Mouse (Mus musculus): ENCODE data around the gene Bod1.

Gene Bod1

GRCm38 (mm10) chr11:31669172-31669869 is 2.4 kb downstream of the Bod1 start:
- DNase-seq (ENCODE audit: low read depth, low spot score): peak; percentile 23

DNA sequence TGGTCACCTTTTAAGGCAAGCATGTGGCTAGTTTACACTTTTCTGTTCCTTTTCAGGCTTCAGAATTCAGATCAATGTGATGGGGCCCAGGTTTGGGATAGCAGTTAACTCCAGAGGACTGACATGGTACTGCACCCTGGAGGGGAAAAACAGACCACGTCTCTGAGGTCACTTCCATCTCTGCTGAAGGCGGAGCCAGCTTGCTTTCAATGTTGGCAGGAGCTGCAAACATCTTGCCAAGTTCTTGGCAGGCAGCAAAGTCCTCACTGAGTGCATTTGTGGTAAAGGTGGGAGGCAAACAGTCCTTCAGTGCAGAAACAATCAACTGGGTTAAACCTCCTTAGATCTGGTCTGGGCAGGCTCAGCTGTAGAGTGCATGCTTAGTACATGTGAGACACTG is 7.5 kb downstream of the Bod1 start:
- peak; percentile 54 for DNase-seq (ENCODE audit: low read depth, low spot score)

- no peak for DNase-seq (ENCODE audit: low read depth, low spot score)
Observed at GRCm38 (mm10) chr11:31663501-31663900, 8.2 kb downstream of the Bod1 start.

- DNase-seq (ENCODE audit: low read depth, low spot score): no peak
Observed at GRCm38 (mm10) chr11:31662872-31663446, 8.7 kb downstream of the Bod1 start.

DNA sequence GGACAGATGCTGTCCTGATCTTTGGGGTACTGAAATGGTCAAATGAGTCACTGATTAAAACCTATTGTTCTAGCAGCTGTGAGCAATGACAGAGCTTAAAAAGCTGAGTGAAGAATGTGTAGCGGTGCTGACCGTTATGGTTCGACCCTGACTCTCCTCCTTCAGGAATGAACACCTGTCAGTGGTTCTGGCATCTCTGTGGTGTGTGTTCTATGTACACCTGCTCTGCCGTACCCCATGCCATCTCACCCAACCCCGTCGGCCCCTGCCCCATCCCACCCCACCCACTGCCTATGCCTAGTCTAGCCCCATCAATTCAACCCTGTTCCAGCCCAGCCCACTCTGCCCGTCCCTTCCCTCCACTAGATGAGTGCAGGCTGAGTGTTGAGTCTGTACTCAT is 9.5 kb downstream of the Bod1 start:
- DNase-seq (ENCODE audit: low read depth, low spot score): no peak

GRCm38 (mm10) chr11:31657806-31658175 is 13.9 kb downstream of the Bod1 start:
- no peak for DNase-seq (ENCODE audit: low read depth, low spot score)

GRCm38 (mm10) chr11:31657168-31657805 is 14.4 kb downstream of the Bod1 start:
- peak; percentile 32 for DNase-seq (ENCODE audit: low read depth, low spot score)

DNA sequence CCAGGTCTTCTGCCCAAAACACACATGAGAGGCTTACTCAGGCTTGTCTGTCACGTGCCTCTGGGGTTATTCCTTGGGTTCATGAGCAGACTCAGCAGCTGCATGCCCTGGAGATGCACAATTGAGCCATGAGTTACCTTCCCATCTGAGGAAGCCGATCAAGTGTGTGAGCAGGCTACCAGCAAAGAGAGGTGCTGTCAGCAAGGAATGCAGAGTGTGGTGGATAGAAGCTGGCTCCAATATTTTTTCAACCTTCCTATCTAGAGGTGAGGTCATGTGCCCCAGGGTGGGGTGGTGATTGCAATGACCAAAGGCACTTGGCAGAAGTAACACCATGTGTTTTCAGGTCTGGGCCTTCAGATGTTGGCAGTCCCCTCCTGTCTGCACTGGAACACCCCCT is 22.2 kb downstream of the Bod1 start:
- no peak for DNase-seq (ENCODE audit: low read depth, low spot score)

DNA sequence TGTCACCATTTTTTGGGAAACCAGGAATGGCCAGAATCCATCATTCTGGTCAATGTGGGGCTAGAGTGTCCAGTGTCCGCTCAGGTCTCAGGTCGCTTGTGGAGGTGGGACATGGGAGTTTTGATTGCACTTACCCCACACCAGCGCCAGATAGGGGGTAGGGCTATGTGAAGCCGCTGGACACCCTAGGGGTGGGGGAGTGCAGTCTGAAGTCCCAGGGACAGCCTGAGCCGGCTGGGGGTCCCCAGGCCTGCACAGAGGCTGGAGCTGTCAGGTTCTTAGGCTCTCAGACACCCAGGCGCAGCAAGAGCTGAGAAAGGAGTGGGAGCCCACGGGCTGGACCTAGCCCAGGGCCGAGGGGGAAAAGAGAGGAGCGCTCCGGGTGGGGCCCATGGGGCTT is 24.4 kb downstream of the Bod1 start:
- no peak for DNase-seq (ENCODE audit: low read depth, low spot score)

DNA sequence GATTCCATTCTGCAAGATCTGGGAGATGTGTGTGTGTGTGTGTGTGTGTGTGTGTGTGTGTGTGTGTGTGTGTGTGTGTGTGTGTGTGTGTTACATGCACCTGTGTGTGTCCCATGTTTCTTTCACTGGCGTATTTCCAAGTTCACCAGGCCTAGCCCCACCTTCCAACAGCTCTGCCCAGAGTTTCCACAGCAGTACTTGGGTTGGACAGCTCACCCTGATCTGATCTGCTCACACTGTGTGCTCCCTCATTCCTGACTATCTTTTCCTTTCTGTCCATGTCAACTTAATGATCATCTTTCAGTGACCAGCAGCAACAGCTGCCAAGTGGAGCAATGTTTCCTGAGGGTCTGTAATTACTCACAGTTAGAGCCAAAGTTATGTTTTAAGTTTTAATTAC is 25.1 kb downstream of the Bod1 start:
- DNase-seq (ENCODE audit: low read depth, low spot score): no peak

- no peak for DNase-seq (ENCODE audit: low read depth, low spot score)
Observed at GRCm38 (mm10) chr11:31643120-31643519, 28.6 kb downstream of the Bod1 start.

- peak; percentile 15 for DNase-seq (ENCODE audit: low read depth, low spot score)
Observed at GRCm38 (mm10) chr11:31641066-31641810, 30.4 kb downstream of the Bod1 start.

DNA sequence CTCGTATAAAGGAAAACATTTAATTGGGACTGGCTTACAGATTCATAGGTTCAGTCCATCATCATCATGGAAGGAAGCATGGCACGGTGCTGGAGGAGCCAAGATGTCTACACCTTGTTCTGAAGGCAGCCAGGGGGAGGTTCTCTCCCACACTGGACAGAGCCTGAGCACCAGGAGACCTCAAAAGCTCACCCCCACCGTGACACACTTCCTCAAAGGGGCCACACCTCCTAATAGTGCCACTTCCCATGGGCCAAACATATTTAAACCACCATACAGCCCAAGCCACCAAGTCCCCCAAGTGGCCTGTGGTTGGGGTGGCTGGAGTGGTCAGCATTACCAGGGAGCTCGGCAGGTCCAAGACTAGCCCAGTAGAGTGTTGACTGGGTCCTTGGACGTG is 31.5 kb downstream of the Bod1 start:
- no peak for DNase-seq (ENCODE audit: low read depth, low spot score)

DNA sequence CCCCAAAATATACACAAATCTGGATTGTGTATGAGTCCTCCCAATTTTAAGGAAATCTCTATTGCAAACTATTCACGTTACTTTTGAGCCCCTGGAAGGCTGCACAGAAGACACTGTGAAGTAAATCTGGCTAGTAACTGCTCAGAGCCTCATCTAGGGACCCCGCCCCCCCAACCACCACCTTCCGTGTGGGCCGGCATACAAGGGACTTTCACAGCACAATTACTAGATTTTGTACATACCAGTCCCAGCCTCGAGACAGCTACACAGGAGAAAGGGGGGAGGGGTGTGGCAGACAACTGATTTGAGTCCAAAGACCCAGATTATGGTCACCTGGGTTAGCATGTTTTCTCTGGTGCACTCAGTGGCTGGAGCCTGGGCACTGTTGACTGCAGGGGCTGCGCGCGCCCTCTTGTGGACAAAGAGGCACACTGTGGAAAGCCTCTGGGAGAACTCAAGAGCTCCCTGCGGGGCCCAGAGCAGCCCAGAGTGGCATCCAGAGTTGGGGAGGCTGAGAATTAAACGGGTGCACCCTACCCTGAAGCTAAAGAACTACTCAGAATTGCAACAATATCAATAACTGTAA is 33.8 kb downstream of the Bod1 start:
- DNase-seq (ENCODE audit: low read depth, low spot score): peak; percentile 76

GRCm38 (mm10) chr11:31628700-31629099 is 43.0 kb downstream of the Bod1 start:
- peak; percentile 55 for DNase-seq (ENCODE audit: low read depth, low spot score)

DNA sequence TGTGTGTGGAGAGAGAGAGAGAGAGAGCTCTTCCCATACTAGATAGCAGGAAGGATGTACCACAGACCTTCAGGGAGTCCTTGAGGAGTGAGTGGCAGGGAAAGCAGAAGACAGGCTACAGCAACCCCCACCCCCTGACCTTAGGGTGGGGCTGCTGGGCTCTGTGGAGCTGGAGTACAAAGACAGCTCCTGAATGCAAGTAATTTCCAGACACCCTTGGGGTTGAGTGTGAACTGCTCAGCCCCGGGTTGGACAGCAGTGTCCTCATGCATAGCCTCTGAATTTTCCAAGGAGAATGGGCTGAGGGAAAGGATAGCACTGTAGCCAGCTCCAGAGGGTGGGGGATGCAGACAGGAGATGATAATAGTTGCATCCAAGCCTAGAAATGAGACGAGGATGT is 50.9 kb downstream of the Bod1 start:
- no peak for DNase-seq (ENCODE audit: low read depth, low spot score)

GRCm38 (mm10) chr11:31617797-31618196 is 53.9 kb downstream of the Bod1 start:
- DNase-seq (ENCODE audit: low read depth, low spot score): no peak

- no peak for DNase-seq (ENCODE audit: low read depth, low spot score)
Observed at GRCm38 (mm10) chr11:31617236-31617635, 54.4 kb downstream of the Bod1 start.

DNA sequence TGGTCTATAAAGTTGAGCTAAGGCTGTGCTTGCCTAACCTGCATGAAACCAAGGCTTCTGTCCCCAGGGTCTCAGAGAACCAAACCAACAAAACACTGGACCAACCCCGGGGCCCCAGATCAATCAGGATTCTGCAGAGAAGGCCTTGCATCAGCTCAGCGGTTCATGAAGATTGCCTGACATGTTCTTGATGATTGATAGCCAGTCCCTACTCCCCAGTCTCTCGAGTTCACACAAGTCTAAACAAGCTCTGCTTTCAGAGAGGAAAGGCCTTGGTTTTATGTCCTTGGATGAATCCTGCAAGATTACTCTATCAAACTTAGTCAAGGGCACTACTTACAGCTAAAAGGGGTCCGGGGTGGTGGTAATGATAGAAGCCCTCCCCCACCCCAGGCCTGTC is 55.0 kb downstream of the Bod1 start:
- no peak for DNase-seq (ENCODE audit: low read depth, low spot score)
